Comparison of ENCODE assay signal across 10 mouse cellular contexts in genomic region chr1:59609458-59609857, GRCm38 (mm10).
DNase-seq lines count a peak whose midpoint lies in the region; ATAC-seq and TF ChIP-seq lines count a peak whose summit lies in the region.
"Had no signal": no experiment of that assay in that cellular context is flagged by ENCODE, and none has a peak within 500 bp of the region (broad histone marks: within the 10 kb centered on the region; RNA-seq: fewer than 3 reads in every experiment).

No protein-coding gene starts in this region.

- no peaks in the 10 kb centered on the region for H3K27me3 ChIP-seq in heart, embryonic 13.5 days (replicated peaks)
- no peaks in the 10 kb centered on the region for H3K27me3 ChIP-seq in midbrain, postnatal 0 days (ENCODE audit: insufficient read depth, low read length)
- H3K27me3 ChIP-seq in midbrain, embryonic 15.5 days (replicated peaks): no peaks in the 10 kb centered on the region
- no peaks in the 10 kb centered on the region for H3K27me3 ChIP-seq in forebrain, embryonic 11.5 days (ENCODE audit: control insufficient read depth, insufficient read depth, low read length)
- H3K27me3 ChIP-seq: embryonic facial prominence, embryonic 15.5 days; stomach, embryonic 15.5 days had no signal

- no peak for ATAC-seq in heart, embryonic 13.5 days (ENCODE audit: extremely low read depth, insufficient number of reproducible peaks, low FRiP score, low TSS enrichment)
- no peak for ATAC-seq in midbrain, postnatal 0 days (ENCODE audit: low FRiP score)
- ATAC-seq in midbrain, embryonic 15.5 days (replicated peaks): no peak
- ATAC-seq in forebrain, embryonic 11.5 days (replicated peaks; ENCODE audit: low FRiP score): no peak

- intact Hi-C loops in heart, postnatal 14 days (cut with DNase I): no loop called here

- H3K27ac ChIP-seq in heart, embryonic 13.5 days (replicated peaks): peak overlapping the region; percentile 65
- no peak overlapping the region for H3K27ac ChIP-seq in midbrain, postnatal 0 days (ENCODE audit: low read depth, low read length)
- no peak overlapping the region for H3K27ac ChIP-seq in midbrain, embryonic 15.5 days
- H3K27ac ChIP-seq in forebrain, embryonic 11.5 days (ENCODE audit: low read depth, low read length): no peak overlapping the region
- H3K27ac ChIP-seq: embryonic facial prominence, embryonic 15.5 days; stomach, embryonic 15.5 days had no signal

- peak; percentile 43 for TF ChIP-seq CTCF in midbrain, postnatal 0 days (IDR thresholded peaks at IDR 0.05)

- 74% methylated on average over 4 of the region's 4 CpGs for WGBS in heart, embryonic 13.5 days
- 83% methylated on average over 4 of the region's 4 CpGs for WGBS in midbrain, postnatal 0 days
- WGBS in midbrain, embryonic 15.5 days: 86% methylated on average over 4 of the region's 4 CpGs
- 80% methylated on average over 4 of the region's 4 CpGs for WGBS in forebrain, embryonic 11.5 days

- H3K4me3 ChIP-seq in heart, embryonic 13.5 days: no peak overlapping the region
- H3K4me3 ChIP-seq in midbrain, postnatal 0 days (ENCODE audit: low read depth, low read length): no peak overlapping the region
- no peak overlapping the region for H3K4me3 ChIP-seq in midbrain, embryonic 15.5 days
- H3K4me3 ChIP-seq in forebrain, embryonic 11.5 days (ENCODE audit: low read depth, low read length): no peak overlapping the region
- H3K4me3 ChIP-seq: embryonic facial prominence, embryonic 15.5 days; stomach, embryonic 15.5 days had no signal

- no peak for DNase-seq in heart, postnatal 14 days
- no peak for DNase-seq in midbrain, postnatal 0 days (ENCODE audit: low spot score)
- peak; percentile 32 for DNase-seq in T-cell, adult 2 months (ENCODE audit: low spot score)
- peak; percentile 61 for DNase-seq in naive thymus-derived CD4-positive, alpha-beta T cell, adult 2 months (ENCODE audit: low read depth)
- no peak for DNase-seq in right cerebral cortex, adult 2 months (ENCODE audit: low spot score in 2 of 2)
- no peak for DNase-seq in forebrain, embryonic 11.5 days (ENCODE audit: low spot score)

- peaks cover 7% of the 10 kb centered on the region; the same call in 1 of the 2 replicates for H3K4me1 ChIP-seq in heart, embryonic 13.5 days
- no peaks in the 10 kb centered on the region for H3K4me1 ChIP-seq in midbrain, postnatal 0 days (ENCODE audit: insufficient read depth, low read length)
- no peaks in the 10 kb centered on the region for H3K4me1 ChIP-seq in midbrain, embryonic 15.5 days
- H3K4me1 ChIP-seq in forebrain, embryonic 11.5 days (replicated peaks; ENCODE audit: control insufficient read depth, insufficient read depth, low read length): no peaks in the 10 kb centered on the region
- H3K4me1 ChIP-seq: embryonic facial prominence, embryonic 15.5 days; stomach, embryonic 15.5 days had no signal

- no peaks in the 10 kb centered on the region for H3K36me3 ChIP-seq in heart, embryonic 13.5 days
- no peaks in the 10 kb centered on the region for H3K36me3 ChIP-seq in midbrain, postnatal 0 days (ENCODE audit: insufficient read depth, low read length)
- no peaks in the 10 kb centered on the region for H3K36me3 ChIP-seq in midbrain, embryonic 15.5 days (replicated peaks)
- H3K36me3 ChIP-seq in forebrain, embryonic 11.5 days (ENCODE audit: control insufficient read depth, insufficient read depth, low read length): no peaks in the 10 kb centered on the region
- H3K36me3 ChIP-seq: embryonic facial prominence, embryonic 15.5 days; stomach, embryonic 15.5 days had no signal

- no peak overlapping the region for H3K9ac ChIP-seq in heart, embryonic 13.5 days
- H3K9ac ChIP-seq in midbrain, postnatal 0 days (replicated peaks; ENCODE audit: low read length, poor library complexity, severe bottlenecking): no peak overlapping the region
- no peak overlapping the region for H3K9ac ChIP-seq in midbrain, embryonic 15.5 days
- no peak overlapping the region for H3K9ac ChIP-seq in forebrain, embryonic 11.5 days (ENCODE audit: low read length)
- H3K9ac ChIP-seq: embryonic facial prominence, embryonic 15.5 days; stomach, embryonic 15.5 days had no signal

- no peak overlapping the region for H3K4me2 ChIP-seq in heart, embryonic 13.5 days
- no peak overlapping the region for H3K4me2 ChIP-seq in midbrain, postnatal 0 days (ENCODE audit: low read depth, low read length, poor library complexity, severe bottlenecking)
- H3K4me2 ChIP-seq in midbrain, embryonic 15.5 days: no peak overlapping the region
- no peak overlapping the region for H3K4me2 ChIP-seq in forebrain, embryonic 11.5 days (ENCODE audit: low read depth, low read length, severe bottlenecking)
- H3K4me2 ChIP-seq: embryonic facial prominence, embryonic 15.5 days; stomach, embryonic 15.5 days had no signal

- H3K9me3 ChIP-seq in heart, embryonic 13.5 days: no peaks in the 10 kb centered on the region
- H3K9me3 ChIP-seq in midbrain, postnatal 0 days (ENCODE audit: low read length): no peaks in the 10 kb centered on the region
- no peaks in the 10 kb centered on the region for H3K9me3 ChIP-seq in midbrain, embryonic 15.5 days
- no peaks in the 10 kb centered on the region for H3K9me3 ChIP-seq in forebrain, embryonic 11.5 days (ENCODE audit: control insufficient read depth, low read length)
- H3K9me3 ChIP-seq: embryonic facial prominence, embryonic 15.5 days; stomach, embryonic 15.5 days had no signal

Comparison
In these comparisons a context has a peak if more than half of its experiments do, and no peak if none do; other contexts are left out.
1. DNase-seq: peak in T-cell, adult 2 months (single experiment) and naive thymus-derived CD4-positive, alpha-beta T cell, adult 2 months (single experiment); none in heart, postnatal 14 days (0 of 2), midbrain, postnatal 0 days (single experiment), right cerebral cortex, adult 2 months (0 of 2) and forebrain, embryonic 11.5 days (single experiment).